Mouse (Mus musculus) forebrain, embryonic 14.5 days (tissue): Measurements from ENCODE around the gene Zfp575. TPM values are rescaled to one million over a fixed set of nuclear protein-coding genes. Genes with fewer than 3 reads are reported as not detected.
A peak's percentile ranks its signal among the peaks of the same experiment; 100 is the strongest.

Experiments used
- ATAC-seq: fragments of 200-750 bp; cut with Nextera tagmentation; 2 replicates; pipeline ENCODE4 v1.8.0; 2017; ENCODE audit warnings: mild to moderate bottlenecking, moderate library complexity
- DNase-seq: peaks from one replicate; pipeline ENCODE4 v3.0.0-alpha.2; 2015; ENCODE audit warnings: low spot score
- H3K27ac ChIP-seq: fragments of 300-500 bp; sonication (generic); 2 replicates; pipeline ENCODE4 v1.5.1; 2014; ENCODE audit warnings: low read depth, mild to moderate bottlenecking, control low read depth, low read length, moderate library complexity
- H3K27me3 ChIP-seq: fragments of 300-500 bp; sonication (generic); replicated peaks from 2 replicates; pipeline ENCODE4 v1.6.1; 2014; ENCODE audit warnings: low read length, control low read depth, mixed read lengths; ENCODE audit not compliant: control insufficient read depth, insufficient read depth
- H3K36me3 ChIP-seq: fragments of 300-500 bp; sonication (generic); 2 replicates; pipeline ENCODE4 v1.6.1; 2014; ENCODE audit warnings: low read length, control low read depth; ENCODE audit not compliant: control insufficient read depth, insufficient read depth
- H3K4me1 ChIP-seq: fragments of 300-500 bp; sonication (generic); 2 replicates; pipeline ENCODE4 v1.6.1; 2014; ENCODE audit warnings: antibody characterized with exemption, low read length, control low read depth; ENCODE audit not compliant: control insufficient read depth, insufficient read depth
- H3K4me2 ChIP-seq: fragments of 300-500 bp; sonication (generic); 2 replicates; pipeline ENCODE4 v1.6.1; 2014; ENCODE audit warnings: mild to moderate bottlenecking, control low read depth, low read length
- H3K4me3 ChIP-seq: fragments of 300-500 bp; sonication (generic); 2 replicates; pipeline ENCODE4 v1.5.1; 2014; ENCODE audit warnings: low read depth, low read length, control low read depth
- H3K9ac ChIP-seq: fragments of 300-500 bp; sonication (generic); 2 replicates; pipeline ENCODE4 v1.6.1; 2014; ENCODE audit warnings: mild to moderate bottlenecking, low read length, control low read depth, moderate library complexity
- H3K9me3 ChIP-seq: fragments of 300-500 bp; sonication (generic); replicated peaks from 2 replicates; pipeline ENCODE4 v1.6.1; 2016; ENCODE audit warnings: low read length, control low read depth, mixed read lengths; ENCODE audit not compliant: control insufficient read depth
- WGBS: fragments of 180-500 bp; shearing (Covaris S2); extraction: QIAGEN DNeasy Blood & Tissue Kit; methylation state at CpG from one replicate; pipeline ENCODE4 v1.1.7; 2014; 5-methylcytosine and 5-hydroxymethylcytosine counted together
- polyA plus RNA-seq: library from polyadenylated mRNA; unstranded; fragments of >200 nt; fragmentation: Nextera tagmentation; extraction: Ambion mirVana; gene quantifications from 2 replicates; pipeline ENCODE4 v1.2.1, GENCODE M21; 2014

Gene Zfp575
- polyA plus RNA-seq, 1 experiment from 2014 or later: 3.3 TPM

DNA sequence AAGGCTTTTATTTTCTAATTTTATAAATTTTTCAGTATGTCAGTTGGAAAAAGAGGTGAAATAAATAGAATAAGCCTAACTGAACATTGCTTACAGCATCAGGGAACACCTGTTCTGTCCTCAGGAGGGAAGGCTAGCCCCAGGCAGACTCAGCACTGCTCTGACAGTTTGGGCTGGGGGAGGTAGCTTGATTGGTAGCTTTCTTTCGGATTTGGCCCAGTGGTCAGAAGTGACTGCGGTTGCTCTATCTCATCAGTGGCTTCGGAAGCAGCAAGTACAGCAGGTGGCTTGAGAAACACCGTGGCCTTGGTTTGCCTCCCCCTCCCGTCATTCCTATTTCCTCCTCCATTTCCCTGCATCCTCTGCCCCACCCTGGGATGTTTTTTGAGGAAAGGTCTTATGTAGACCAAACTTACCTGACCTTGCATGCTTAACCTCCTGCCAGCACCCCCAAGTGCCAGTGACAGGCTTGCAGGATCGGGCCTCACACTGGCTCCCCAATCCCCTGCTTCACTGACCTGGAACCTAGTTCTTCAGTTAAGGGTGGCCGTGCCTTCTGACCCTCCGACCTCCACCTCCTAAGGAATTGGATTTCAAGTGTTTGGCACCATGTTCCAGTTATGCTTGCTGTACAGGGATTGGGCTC lies 24.1 kb downstream of the Zfp575 start:
- H3K36me3 ChIP-seq: peaks cover 63% of the 10 kb centered on the region
- no peaks in the 10 kb centered on the region for H3K4me1 ChIP-seq
- no peak overlapping the region for H3K4me3 ChIP-seq
- no peaks in the 10 kb centered on the region for H3K27me3 ChIP-seq
- no peak overlapping the region for H3K4me2 ChIP-seq
- ATAC-seq (no peak), DNase-seq (no peak)
- 90% methylated on average over 8 of the region's 8 CpGs for WGBS
- H3K27ac ChIP-seq: no peak overlapping the region
- no peaks in the 10 kb centered on the region for H3K9me3 ChIP-seq
- no peak overlapping the region for H3K9ac ChIP-seq

DNA sequence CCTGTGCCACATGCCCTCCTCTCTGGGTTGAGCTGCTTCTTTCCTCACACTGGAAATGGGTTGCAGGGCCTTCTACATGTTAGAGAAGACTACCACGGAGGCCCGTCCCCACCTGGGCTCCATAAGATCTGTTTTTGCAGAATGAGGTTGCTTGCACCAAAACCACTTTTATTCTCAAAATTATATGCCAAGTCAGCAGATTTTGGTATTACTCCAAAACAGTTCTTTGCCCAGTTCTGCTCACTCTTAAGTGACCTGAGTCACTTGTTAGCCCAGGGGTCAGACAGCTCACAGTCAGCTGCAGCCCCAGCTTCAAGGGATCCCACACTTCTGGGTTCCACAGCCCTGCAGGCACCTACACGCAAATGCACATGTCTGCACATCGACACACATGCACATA lies 26.0 kb downstream of the Zfp575 start:
- WGBS: 95% methylated on average over 4 of the region's 4 CpGs

DNA sequence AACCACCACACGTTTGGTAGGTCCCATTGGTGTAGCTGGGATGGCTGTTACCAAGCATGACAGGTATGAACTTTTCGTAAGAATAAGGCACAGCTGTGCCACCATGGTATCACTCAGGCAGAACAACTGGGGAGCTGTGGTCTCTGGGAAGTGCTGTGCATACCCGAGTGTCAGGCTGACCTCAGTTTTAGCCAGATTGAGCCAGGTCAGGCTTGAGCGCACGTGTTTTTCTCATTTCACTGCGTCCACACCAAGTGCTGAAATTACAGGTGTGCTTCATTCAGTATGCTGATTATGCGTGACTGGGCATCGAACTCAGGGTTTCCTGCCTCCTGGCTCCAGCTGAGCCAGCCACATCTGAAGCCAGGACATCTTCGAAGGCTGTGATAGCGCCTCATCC lies 31.7 kb downstream of the Zfp575 start:
- no peaks in the 10 kb centered on the region for H3K9me3 ChIP-seq
- 92% methylated on average over 10 of the region's 10 CpGs for WGBS
- no peak overlapping the region for H3K4me2 ChIP-seq

More for the DNA sequence above, 26.0 kb downstream of the Zfp575 start:
- Histone ChIP-seq H3K9me3 (no peaks in the 10 kb centered on the region), H3K27ac (no peak overlapping the region), H3K27me3 (no peaks in the 10 kb centered on the region), H3K4me1 (no peaks in the 10 kb centered on the region), H3K9ac (no peak overlapping the region), H3K4me2 (no peak overlapping the region), H3K36me3 (peaks cover 49% of the 10 kb centered on the region), H3K4me3 (no peak overlapping the region)
- ATAC-seq (no peak), DNase-seq (no peak)

DNA sequence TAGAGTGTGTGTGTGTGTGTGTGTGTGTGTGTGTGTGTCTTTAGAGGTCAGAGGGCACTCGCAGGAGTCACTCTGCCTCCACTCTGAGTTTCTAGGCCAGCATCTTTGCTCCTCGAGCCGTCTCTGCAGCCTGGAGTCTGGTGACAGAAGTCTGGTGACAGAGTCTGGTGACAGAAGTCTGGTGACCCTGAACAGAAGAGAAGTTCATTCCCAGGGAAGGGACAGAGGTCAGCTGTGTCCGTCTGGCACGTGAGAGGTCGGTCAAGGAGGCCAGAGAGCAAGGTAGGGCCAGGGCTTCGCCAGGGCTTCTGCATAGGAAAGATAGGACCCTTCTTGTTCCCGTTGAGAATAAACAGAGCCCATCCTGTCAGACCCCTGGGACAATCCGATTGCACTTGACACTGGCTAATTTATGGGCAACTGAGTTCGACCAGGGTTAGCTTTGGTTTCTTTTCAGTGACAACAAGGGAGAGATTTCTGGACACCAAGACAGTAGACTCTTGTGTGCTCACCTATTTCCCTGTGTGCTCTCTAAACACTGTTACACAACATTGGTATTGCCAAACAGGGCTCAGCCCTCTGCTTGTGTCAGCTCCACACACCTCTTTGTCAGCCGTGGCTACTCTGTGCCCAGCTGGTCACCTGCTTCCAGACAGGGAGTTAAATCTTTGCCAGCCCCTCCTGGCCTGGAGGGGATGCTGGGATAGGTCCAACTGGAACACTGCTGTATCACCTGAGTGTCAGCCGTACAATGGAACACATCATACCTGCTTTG lies 35.3 kb downstream of the Zfp575 start:
- H3K9me3 ChIP-seq: no peaks in the 10 kb centered on the region
- H3K36me3 ChIP-seq: peaks cover 33% of the 10 kb centered on the region
- DNase-seq (no peak), ATAC-seq (no peak)
- H3K27me3 ChIP-seq: no peaks in the 10 kb centered on the region
- H3K4me3 ChIP-seq: no peak overlapping the region
- WGBS: 96% methylated on average over 12 of the region's 12 CpGs
- H3K4me1 ChIP-seq: peaks cover 4% of the 10 kb centered on the region
- H3K4me2 ChIP-seq: no peak overlapping the region
- H3K9ac ChIP-seq: no peak overlapping the region
- no peak overlapping the region for H3K27ac ChIP-seq

More for the DNA sequence above, 31.7 kb downstream of the Zfp575 start:
- no peak for ATAC-seq
- H3K4me1 ChIP-seq: no peaks in the 10 kb centered on the region
- peaks cover 44% of the 10 kb centered on the region for H3K36me3 ChIP-seq
- no peak overlapping the region for H3K4me3 ChIP-seq
- no peaks in the 10 kb centered on the region for H3K27me3 ChIP-seq
- no peak overlapping the region for H3K9ac ChIP-seq
- no peak for DNase-seq
- H3K27ac ChIP-seq: no peak overlapping the region

DNA sequence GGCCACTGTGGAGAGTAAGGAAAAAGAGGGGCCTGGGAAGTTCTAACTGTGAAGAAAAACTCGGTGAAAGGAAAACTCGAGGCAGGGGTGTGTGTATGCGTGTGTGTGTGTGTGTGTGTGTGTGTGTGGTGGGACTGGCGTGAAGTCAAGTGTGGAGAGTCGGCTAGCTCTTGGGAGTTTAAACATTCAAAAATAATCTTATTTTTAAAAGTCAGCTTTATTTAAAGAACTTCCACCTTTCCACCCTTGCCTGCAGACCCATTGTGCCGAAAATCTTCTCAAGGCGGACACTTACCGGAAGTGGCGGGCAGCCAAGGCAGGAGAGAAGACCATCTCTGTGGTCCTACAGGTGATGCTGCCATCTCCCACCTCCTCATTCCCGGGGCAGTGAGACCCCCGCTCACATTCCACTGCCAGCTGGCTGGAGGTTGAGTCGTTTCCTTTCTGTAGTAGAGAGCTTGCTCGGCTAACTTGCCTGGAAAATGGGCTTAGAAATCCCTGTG lies 39.9 kb downstream of the Zfp575 start:
- DNase-seq: no peak
- Histone ChIP-seq H3K4me2 (peak overlapping the region; percentile 56), H3K27ac (no peak overlapping the region), H3K27me3 (no peaks in the 10 kb centered on the region), H3K4me1 (peaks cover 8% of the 10 kb centered on the region), H3K9ac (peak overlapping the region; percentile 79), H3K4me3 (peak overlapping the region; percentile 81), H3K9me3 (no peaks in the 10 kb centered on the region), H3K36me3 (peaks cover 16% of the 10 kb centered on the region)
- no peak; the same call in 1 of the 2 replicates for ATAC-seq
- 23% methylated on average over 13 of the region's 13 CpGs for WGBS

DNA sequence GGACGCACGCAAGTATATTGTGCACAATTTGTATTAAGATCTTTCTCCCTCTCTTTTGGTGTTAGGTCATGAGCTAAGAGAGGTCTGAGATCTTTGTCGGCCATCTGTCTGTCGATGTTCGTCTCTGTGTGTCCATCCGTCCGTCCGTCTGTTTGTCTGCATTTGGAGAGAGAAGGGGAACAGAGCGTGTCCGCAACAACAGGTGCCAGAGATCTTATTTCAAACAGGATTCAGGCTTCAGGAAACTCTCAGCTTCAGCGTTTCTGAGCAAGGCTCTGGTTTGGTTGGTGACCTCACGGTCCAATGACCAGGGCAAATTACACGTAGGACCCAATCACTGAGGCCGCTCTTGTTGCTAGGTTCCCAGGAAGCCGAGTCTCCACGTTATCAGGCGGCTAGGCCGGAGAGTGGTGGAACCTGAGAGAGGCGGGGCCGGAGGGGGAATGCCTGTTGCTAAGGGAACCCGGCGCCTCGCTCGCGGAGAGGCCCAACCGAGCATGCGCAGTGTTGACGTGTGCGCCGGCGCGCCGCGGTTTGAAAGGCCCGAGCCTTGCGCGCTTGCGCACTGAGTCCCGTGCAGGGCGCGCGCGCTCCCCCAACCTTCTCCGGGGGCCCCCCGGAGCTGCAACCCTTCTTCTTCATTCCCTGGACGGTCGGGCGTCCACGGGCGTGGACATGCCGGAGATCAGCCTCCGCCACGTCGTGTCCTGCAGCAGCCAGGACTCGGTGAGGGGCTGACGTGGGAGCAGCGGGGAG lies 40.6 kb downstream of the Zfp575 start:
- Histone ChIP-seq H3K27ac (peak overlapping the region; percentile 52), H3K4me1 (peaks cover 8% of the 10 kb centered on the region), H3K27me3 (no peaks in the 10 kb centered on the region), H3K36me3 (peaks cover 9% of the 10 kb centered on the region; the same call in 1 of the 2 replicates), H3K9me3 (no peaks in the 10 kb centered on the region), H3K9ac (peak overlapping the region; percentile 79), H3K4me2 (peak overlapping the region; percentile 56), H3K4me3 (peak overlapping the region; percentile 81)
- ATAC-seq (peak; percentile 98), DNase-seq (peak; percentile 99)
- WGBS: under 1% methylated on average over 57 of the region's 57 CpGs

DNA sequence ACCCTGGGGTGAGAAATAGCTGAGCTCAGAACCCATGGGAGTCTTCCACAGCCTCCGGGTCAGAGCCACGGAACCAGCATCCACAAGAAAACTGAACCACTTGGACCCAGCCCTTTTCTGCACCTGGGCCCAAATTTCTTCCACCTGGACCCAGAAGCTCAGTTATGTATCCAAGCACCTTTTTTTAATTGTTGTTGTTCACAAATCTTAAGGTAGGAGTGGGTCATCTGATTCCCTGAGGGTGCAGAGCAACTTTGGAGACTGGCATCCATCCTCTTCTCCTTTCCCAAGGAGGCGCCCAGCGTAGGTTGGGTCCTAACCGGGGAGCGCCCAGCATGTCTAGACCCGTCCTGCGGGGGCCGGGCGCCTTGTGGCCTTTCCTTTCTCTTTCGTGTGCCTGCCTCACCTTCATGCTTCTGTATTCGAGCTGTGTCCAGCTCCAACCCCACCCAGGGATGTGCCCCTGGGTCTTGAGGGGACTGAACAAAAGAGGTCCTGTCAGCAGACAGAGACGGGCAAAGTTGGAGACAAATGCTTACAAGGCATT lies 41.3 kb downstream of the Zfp575 start, which contains the start of the genes Pinlyp and Xrcc1:
Gene Pinlyp, minus strand, starts transcription at position 51 of the 547 bp plus-strand sequence.
Gene Xrcc1, plus strand, starts transcription at position 222 of the 547 bp plus-strand sequence.
- Histone ChIP-seq H3K9me3 (no peaks in the 10 kb centered on the region), H3K4me3 (peak within 1 kb of the TSS; percentile 81), H3K27me3 (no peaks in the 10 kb centered on the region), H3K36me3 (peaks cover 9% of the 10 kb centered on the region; the same call in 1 of the 2 replicates), H3K27ac (peak within 1 kb of the TSS; percentile 52), H3K4me2 (peak within 1 kb of the TSS; percentile 56), H3K9ac (peak within 1 kb of the TSS; percentile 79), H3K4me1 (peaks cover 8% of the 10 kb centered on the region)
- DNase-seq: no peak
- ATAC-seq: peak; percentile 13
- 33% methylated on average over 13 of the region's 13 CpGs for WGBS

DNA sequence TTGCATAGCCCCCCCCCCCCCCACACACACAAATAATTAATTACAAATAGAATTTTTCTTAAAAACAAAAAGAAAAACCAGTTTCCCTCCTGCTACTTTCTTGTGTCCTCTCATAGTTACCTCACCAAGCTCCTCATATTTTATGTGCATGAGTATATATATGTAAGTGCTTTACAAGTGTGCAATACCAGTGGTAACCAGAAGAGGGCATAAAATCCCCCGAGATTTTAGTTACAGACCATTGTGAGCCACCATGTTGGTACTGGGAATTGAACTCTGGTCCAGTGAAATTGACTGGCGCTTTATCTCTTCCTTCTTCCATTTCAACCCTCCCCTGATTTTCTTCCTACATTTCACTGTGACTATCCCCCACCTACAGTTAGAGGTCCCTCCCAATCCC lies 42.9 kb downstream of the Zfp575 start:
- Histone ChIP-seq H3K9me3 (no peaks in the 10 kb centered on the region), H3K4me2 (no peak overlapping the region), H3K27ac (no peak overlapping the region), H3K4me3 (no peak overlapping the region), H3K4me1 (peaks cover 8% of the 10 kb centered on the region), H3K27me3 (no peaks in the 10 kb centered on the region), H3K36me3 (no peaks in the 10 kb centered on the region), H3K9ac (no peak overlapping the region)
- ATAC-seq (no peak), DNase-seq (no peak)
- WGBS: 87% methylated on average over 2 of the region's 2 CpGs
